33 mouse cellular contexts compared by ENCODE assay signal in genomic region chr4:135155805-135156469, GRCm38 (mm10). TPM values are rescaled to one million over a fixed set of nuclear protein-coding genes. Genes with fewer than 3 reads are reported as not detected.
DNase-seq lines count a peak whose midpoint lies in the region; ATAC-seq lines count a peak whose summit lies in the region.
"Had no signal": no experiment of that assay in that cellular context is flagged by ENCODE, and none has a peak within 500 bp of the region (broad histone marks: within the 10 kb centered on the region; RNA-seq: fewer than 3 reads in every experiment).

No protein-coding gene starts in this region.

- 8% methylated on average over 15 of the region's 15 CpGs for WGBS in hindbrain, embryonic 11.5 days
- 7% methylated on average over 15 of the region's 15 CpGs for WGBS in hindbrain, embryonic 13.5 days
- WGBS in embryonic facial prominence, embryonic 10.5 days, result 6% methylated on average over 15 of the region's 15 CpGs
- 10% methylated on average over 15 of the region's 15 CpGs for WGBS in embryonic facial prominence, embryonic 14.5 days
- WGBS in limb, embryonic 12.5 days, result 4% methylated on average over 15 of the region's 15 CpGs

- ATAC-seq in hindbrain, embryonic 11.5 days (ENCODE audit: low FRiP score), result no peak
- ATAC-seq in hindbrain, embryonic 13.5 days (ENCODE audit: low FRiP score), result no peak
- ATAC-seq in embryonic facial prominence, embryonic 14.5 days (ENCODE audit: low read depth), result no peak
- ATAC-seq in limb, embryonic 12.5 days (ENCODE audit: insufficient number of reproducible peaks, insufficient read depth, low FRiP score, low TSS enrichment, low read depth), result no peak
- no peak for ATAC-seq in activated CD4-positive, CD25-positive, alpha-beta regulatory T cell, adult 4 months
- ATAC-seq: CD4-positive, CD25-positive, alpha-beta regulatory T cell, adult 4 months; forebrain, embryonic 13.5 days; inflammation-experienced regulatory T-cells, adult 6 months; lung, postnatal 0 days had no signal

- H3K4me2 ChIP-seq in hindbrain, embryonic 11.5 days (replicated peaks; ENCODE audit: low read depth, low read length), result no peak overlapping the region
- no peak overlapping the region for H3K4me2 ChIP-seq in hindbrain, embryonic 13.5 days
- H3K4me2 ChIP-seq in embryonic facial prominence, embryonic 14.5 days (ENCODE audit: low read depth, low read length), result peak overlapping the region; percentile 67
- H3K4me2 ChIP-seq in limb, embryonic 12.5 days, result peak overlapping the region; percentile 60
- H3K4me2 ChIP-seq: forebrain, embryonic 13.5 days; heart, embryonic 15.5 days; hindbrain, embryonic 15.5 days; liver, embryonic 13.5 days; neural tube, embryonic 12.5 days had no signal

- peaks cover 88% of the 10 kb centered on the region for H3K27me3 ChIP-seq in hindbrain, embryonic 11.5 days (ENCODE audit: control insufficient read depth, insufficient read depth, low read length)
- H3K27me3 ChIP-seq in hindbrain, embryonic 13.5 days, result peaks cover 99% of the 10 kb centered on the region
- peaks cover 100% of the 10 kb centered on the region for H3K27me3 ChIP-seq in embryonic facial prominence, embryonic 10.5 days (replicated peaks; ENCODE audit: low read depth, poor library complexity, severe bottlenecking)
- peaks cover 91% of the 10 kb centered on the region for H3K27me3 ChIP-seq in embryonic facial prominence, embryonic 14.5 days (replicated peaks; ENCODE audit: control insufficient read depth, insufficient read depth, low read length)
- H3K27me3 ChIP-seq in limb, embryonic 12.5 days, result peaks cover 100% of the 10 kb centered on the region
- H3K27me3 ChIP-seq: megakaryocyte, embryonic 14.5 days had no signal

- 0 out of 2 replicates have a peak, but pooled peaks cover 3% of the 10 kb centered on the region for H3K4me1 ChIP-seq in hindbrain, embryonic 11.5 days (replicated peaks; ENCODE audit: control insufficient read depth, insufficient read depth, low read length)
- peaks cover 16% of the 10 kb centered on the region for H3K4me1 ChIP-seq in hindbrain, embryonic 13.5 days (replicated peaks)
- H3K4me1 ChIP-seq in embryonic facial prominence, embryonic 10.5 days, result peaks cover 71% of the 10 kb centered on the region
- peaks cover 14% of the 10 kb centered on the region for H3K4me1 ChIP-seq in embryonic facial prominence, embryonic 14.5 days (ENCODE audit: control insufficient read depth, insufficient read depth, low read length)
- H3K4me1 ChIP-seq in limb, embryonic 12.5 days (replicated peaks), result peaks cover 82% of the 10 kb centered on the region

- no peak overlapping the region for H3K4me3 ChIP-seq in hindbrain, embryonic 11.5 days (ENCODE audit: low read depth, low read length)
- H3K4me3 ChIP-seq in hindbrain, embryonic 13.5 days, result no peak overlapping the region
- H3K4me3 ChIP-seq in embryonic facial prominence, embryonic 10.5 days, result no peak overlapping the region
- H3K4me3 ChIP-seq in embryonic facial prominence, embryonic 14.5 days (ENCODE audit: low read depth, low read length), result peak overlapping the region; percentile 11; the same call in 1 of the 2 replicates
- H3K4me3 ChIP-seq in limb, embryonic 12.5 days (replicated peaks), result peak overlapping the region; percentile 49
- H3K4me3 ChIP-seq: forebrain, embryonic 13.5 days; heart, embryonic 10.5 days; heart, embryonic 15.5 days; hindbrain, embryonic 15.5 days; layer of hippocampus, adult 2 months; liver, embryonic 13.5 days; neural tube, embryonic 12.5 days had no signal

- H3K27ac ChIP-seq in hindbrain, embryonic 11.5 days (ENCODE audit: low read depth, low read length), result no peak overlapping the region
- H3K27ac ChIP-seq in hindbrain, embryonic 13.5 days, result no peak overlapping the region
- H3K27ac ChIP-seq in embryonic facial prominence, embryonic 10.5 days (replicated peaks), result no peak overlapping the region
- no peak overlapping the region for H3K27ac ChIP-seq in embryonic facial prominence, embryonic 14.5 days (replicated peaks; ENCODE audit: low read depth, low read length)
- H3K27ac ChIP-seq in limb, embryonic 12.5 days, result no peak overlapping the region
- H3K27ac ChIP-seq: forebrain, embryonic 13.5 days; heart, embryonic 10.5 days; heart, embryonic 15.5 days; hindbrain, embryonic 15.5 days; layer of hippocampus, adult 2 months; liver, embryonic 13.5 days; neural tube, embryonic 12.5 days; stomach, postnatal 0 days had no signal

- no peaks in the 10 kb centered on the region for H3K9me3 ChIP-seq in hindbrain, embryonic 11.5 days (ENCODE audit: control insufficient read depth, low read length)
- H3K9me3 ChIP-seq in hindbrain, embryonic 13.5 days, result no peaks in the 10 kb centered on the region
- H3K9me3 ChIP-seq in embryonic facial prominence, embryonic 10.5 days, result no peaks in the 10 kb centered on the region
- no peaks in the 10 kb centered on the region for H3K9me3 ChIP-seq in embryonic facial prominence, embryonic 14.5 days (ENCODE audit: control insufficient read depth, low read length)
- no peaks in the 10 kb centered on the region for H3K9me3 ChIP-seq in limb, embryonic 12.5 days
- H3K9me3 ChIP-seq: forebrain, embryonic 13.5 days; heart, embryonic 10.5 days; heart, embryonic 15.5 days; hindbrain, embryonic 15.5 days; liver, embryonic 13.5 days; megakaryocyte, embryonic 14.5 days; neural tube, embryonic 12.5 days had no signal

- no peaks in the 10 kb centered on the region for H3K36me3 ChIP-seq in hindbrain, embryonic 11.5 days (ENCODE audit: control insufficient read depth, insufficient read depth, low read length)
- no peaks in the 10 kb centered on the region for H3K36me3 ChIP-seq in hindbrain, embryonic 13.5 days
- H3K36me3 ChIP-seq in embryonic facial prominence, embryonic 10.5 days (replicated peaks), result no peaks in the 10 kb centered on the region
- no peaks in the 10 kb centered on the region for H3K36me3 ChIP-seq in embryonic facial prominence, embryonic 14.5 days (ENCODE audit: control insufficient read depth, insufficient read depth, low read length)
- H3K36me3 ChIP-seq in limb, embryonic 12.5 days, result no peaks in the 10 kb centered on the region
- H3K36me3 ChIP-seq: heart, embryonic 10.5 days; heart, embryonic 15.5 days; hindbrain, embryonic 15.5 days; liver, embryonic 13.5 days; neural tube, embryonic 12.5 days had no signal

- no peak overlapping the region for H3K9ac ChIP-seq in hindbrain, embryonic 11.5 days (ENCODE audit: low read depth, low read length)
- no peak overlapping the region for H3K9ac ChIP-seq in hindbrain, embryonic 13.5 days
- H3K9ac ChIP-seq in embryonic facial prominence, embryonic 14.5 days (ENCODE audit: low read depth, low read length), result no peak overlapping the region
- H3K9ac ChIP-seq in limb, embryonic 12.5 days (replicated peaks), result no peak overlapping the region
- H3K9ac ChIP-seq: forebrain, embryonic 13.5 days; heart, embryonic 15.5 days; hindbrain, embryonic 15.5 days; liver, embryonic 13.5 days; neural tube, embryonic 12.5 days had no signal

- DNase-seq in hindbrain, embryonic 11.5 days (ENCODE audit: low spot score), result peak; percentile 49
- peak; percentile 56 for DNase-seq in embryonic facial prominence, embryonic 10.5 days (ENCODE audit: low spot score)
- DNase-seq in embryonic facial prominence, embryonic 14.5 days (ENCODE audit: low spot score), result peak; percentile 48
- no peak for DNase-seq in adrenal gland, adult (ENCODE audit: inconsistent age in 2 of 2, low spot score in 1 of 2)
- no peak for DNase-seq in cerebellum, postnatal 14 days
- DNase-seq: adrenal gland, adult 8-10 months; cerebellum, adult 8-10 months; cerebellum, postnatal 36 days; gastrocnemius, postnatal 25 days; heart, adult 11 months; kidney, adult 18-20 months; kidney, postnatal 36 days; left cerebral cortex, postnatal 4 days; liver, embryonic 13.5 days; lung, adult 18-20 months; lung, postnatal 4 days; midbrain, embryonic 14.5 days; right cerebral cortex, postnatal 4 days had no signal

RNA-seq across cellular contexts. Expression of gene Runx3, which starts 35.5 kb away (rescaled TPM):
- polyA plus RNA-seq in hindbrain, embryonic 11.5 days (2014; fragmentation: Nextera tagmentation; extraction: Ambion mirVana), result 0.21 and 0.28 TPM in 2 replicates
- polyA plus RNA-seq in hindbrain, embryonic 13.5 days (2015; fragmentation: Nextera tagmentation; extraction: Ambion mirVana), result 0.10 and 0.27 TPM in 2 replicates
- polyA plus RNA-seq in embryonic facial prominence, embryonic 10.5 days (2016; fragmentation: Nextera tagmentation; extraction: Ambion mirVana), result 0.04 TPM in 2 replicates
- polyA plus RNA-seq in embryonic facial prominence, embryonic 14.5 days (2014; fragmentation: Nextera tagmentation; extraction: Ambion mirVana), result 2.3 and 2.4 TPM in 2 replicates
- 1.5 and 2.0 TPM in 2 replicates for polyA plus RNA-seq in limb, embryonic 12.5 days (2016; fragmentation: Nextera tagmentation; extraction: Ambion mirVana)
- polyA plus RNA-seq in activated CD4-positive, CD25-positive, alpha-beta regulatory T cell, adult 4 months (2017; shearing (Covaris generic)), result 10 to 100 TPM; 12.8 to 17.6 TPM
- polyA plus RNA-seq: forebrain, embryonic 13.5 days; kidney, embryonic 16.5 days; midbrain, embryonic 14.5 days had no signal

Comparison
In these comparisons a context has a peak if more than half of its experiments do, and no peak if none do; other contexts are left out.
1. H3K4me3 ChIP-seq: peak in embryonic facial prominence, embryonic 14.5 days (single experiment) and limb, embryonic 12.5 days (single experiment); none in hindbrain, embryonic 11.5 days (single experiment), hindbrain, embryonic 13.5 days (single experiment) and embryonic facial prominence, embryonic 10.5 days (single experiment).
2. DNase-seq: peak in hindbrain, embryonic 11.5 days (single experiment), embryonic facial prominence, embryonic 10.5 days (single experiment) and embryonic facial prominence, embryonic 14.5 days (single experiment); none in adrenal gland, adult (0 of 2) and cerebellum, postnatal 14 days (0 of 2).
3. H3K4me2 ChIP-seq: peak in embryonic facial prominence, embryonic 14.5 days (single experiment) and limb, embryonic 12.5 days (single experiment); none in hindbrain, embryonic 11.5 days (single experiment) and hindbrain, embryonic 13.5 days (single experiment).